Mouse (Mus musculus) midbrain, postnatal 0 days (tissue): ENCODE measurements around the gene Tspan3. TPM values are rescaled to one million over a fixed set of nuclear protein-coding genes. Genes with fewer than 3 reads are reported as not detected.

Experiments used
- ATAC-seq: fragments of 200-750 bp; cut with Nextera tagmentation; 2 replicates; pipeline ENCODE4 v1.8.0; 2017; ENCODE audit warnings: moderate number of reproducible peaks, mild to moderate bottlenecking, moderate TSS enrichment, moderate library complexity; ENCODE audit not compliant: low FRiP score
- DNase-seq: peaks from one replicate; pipeline ENCODE4 v3.0.0-alpha.2; 2015; ENCODE audit warnings: low spot score
- H3K27ac ChIP-seq: fragments of 300-500 bp; sonication (generic); 2 replicates; pipeline ENCODE4 v1.5.1; 2014; ENCODE audit warnings: low read depth, mild to moderate bottlenecking, low read length, mixed read lengths
- H3K27me3 ChIP-seq: fragments of 300-500 bp; sonication (generic); 2 replicates; pipeline ENCODE4 v1.6.1; 2014; ENCODE audit warnings: low read length, control low read depth, mixed read lengths; ENCODE audit not compliant: insufficient read depth
- H3K36me3 ChIP-seq: fragments of 300-500 bp; sonication (generic); 2 replicates; pipeline ENCODE4 v1.6.1; 2014; ENCODE audit warnings: low read length, control low read depth, mixed read lengths; ENCODE audit not compliant: insufficient read depth
- H3K4me1 ChIP-seq: fragments of 300-500 bp; sonication (generic); 2 replicates; pipeline ENCODE4 v1.6.1; 2014; ENCODE audit warnings: mild to moderate bottlenecking, control low read depth, antibody characterized with exemption, low read length, mixed read lengths; ENCODE audit not compliant: insufficient read depth
- H3K4me2 ChIP-seq: fragments of 300-500 bp; sonication (generic); 2 replicates; pipeline ENCODE4 v1.6.1; 2014; ENCODE audit warnings: low read depth, mild to moderate bottlenecking, low read length, mixed read lengths; ENCODE audit not compliant: poor library complexity, severe bottlenecking
- H3K4me3 ChIP-seq: fragments of 300-500 bp; sonication (generic); 2 replicates; pipeline ENCODE4 v1.5.1; 2014; ENCODE audit warnings: low read depth, mild to moderate bottlenecking, low read length, moderate library complexity
- H3K9ac ChIP-seq: fragments of 300-500 bp; sonication (generic); replicated peaks from 2 replicates; pipeline ENCODE4 v1.6.1; 2014; ENCODE audit warnings: mild to moderate bottlenecking, low read length, moderate library complexity, mixed read lengths; ENCODE audit not compliant: poor library complexity, severe bottlenecking
- H3K9me3 ChIP-seq: fragments of 300-500 bp; sonication (generic); 2 replicates; pipeline ENCODE4 v1.6.1; 2016; ENCODE audit warnings: low read length, control low read depth
- CTCF ChIP-seq: IDR thresholded peaks from 2 replicates; pipeline ENCODE4 v1.5.1; 2016; ENCODE audit warnings: antibody characterized with exemption, mild to moderate bottlenecking
- WGBS: fragments of 180-500 bp; shearing (Covaris S2); extraction: QIAGEN DNeasy Blood & Tissue Kit; methylation state at CpG from one replicate; pipeline ENCODE4 v1.1.7; 2014; 5-methylcytosine and 5-hydroxymethylcytosine counted together
- polyA plus RNA-seq: library from polyadenylated mRNA; unstranded; fragments of >200 nt; fragmentation: Nextera tagmentation; extraction: Ambion mirVana; gene quantifications from 2 replicates; pipeline ENCODE4 v1.2.1, GENCODE M21; 2015
- total RNA-seq: library from RNA; depleted of rRNA; stranded (reverse); fragments of >200 nt; gene quantifications from 2 replicates; pipeline ENCODE4 v1.2.3, GENCODE M21; 2014

Gene Tspan3
- total and polyA plus RNA-seq, 2 experiments from 2014 or later, result 452 to 674 TPM

- H3K4me2 ChIP-seq, result no peak overlapping the region
- H3K9me3 ChIP-seq, result no peaks in the 10 kb centered on the region
- H3K36me3 ChIP-seq, result no peaks in the 10 kb centered on the region
- no peaks in the 10 kb centered on the region for H3K27me3 ChIP-seq
- WGBS, result 87% methylated on average over 7 of the region's 7 CpGs
- no peaks in the 10 kb centered on the region for H3K4me1 ChIP-seq
- H3K27ac ChIP-seq, result no peak overlapping the region
- no peak overlapping the region for H3K9ac ChIP-seq
- TF ChIP-seq CTCF, result no peak
- H3K4me3 ChIP-seq, result no peak overlapping the region
- no peak for ATAC-seq
- DNase-seq, result no peak
Observed at GRCm38 (mm10) chr9:56100041-56100522, 65.2 kb downstream of the Tspan3 start.

DNA sequence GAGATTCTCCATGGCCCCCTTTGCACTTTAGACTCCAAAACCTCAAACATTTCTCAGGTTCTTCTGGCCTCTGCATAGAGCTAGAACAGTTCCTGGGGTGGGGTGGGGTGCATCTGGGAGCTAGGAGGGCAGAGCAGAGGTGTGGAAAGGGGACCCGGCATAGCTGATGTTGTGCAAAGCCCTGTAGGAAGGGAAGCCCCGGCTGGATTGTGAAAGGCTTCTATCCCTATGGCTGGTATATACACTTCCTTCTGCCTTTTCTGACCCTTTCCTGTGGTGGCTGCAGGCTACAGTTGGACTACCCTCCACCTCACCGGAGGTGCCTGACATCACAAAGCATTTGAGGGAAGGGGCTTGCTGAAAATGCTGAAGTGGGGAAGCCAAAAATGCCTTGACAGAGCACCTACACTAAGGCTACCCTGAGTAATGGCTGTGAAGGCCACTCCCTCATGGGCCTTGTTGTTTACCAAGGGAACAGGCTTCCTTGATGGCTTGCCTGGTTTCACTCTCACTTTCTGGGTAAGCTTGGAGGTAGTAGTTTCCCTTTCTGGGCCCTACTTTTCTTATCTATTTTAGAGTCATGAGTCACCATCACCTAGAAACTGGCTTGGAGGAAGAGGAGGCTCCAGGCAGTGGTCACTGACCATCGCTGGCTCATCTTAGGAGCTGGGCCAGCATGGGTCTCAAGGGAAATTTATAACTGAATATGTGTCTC is 67.5 kb downstream of the Tspan3 start:
- no peaks in the 10 kb centered on the region for H3K27me3 ChIP-seq
- DNase-seq (no peak), ATAC-seq (no peak)
- H3K9me3 ChIP-seq, result no peaks in the 10 kb centered on the region
- no peak overlapping the region for H3K4me3 ChIP-seq
- H3K4me2 ChIP-seq, result no peak overlapping the region
- H3K9ac ChIP-seq, result no peak overlapping the region
- no peaks in the 10 kb centered on the region for H3K4me1 ChIP-seq
- no peak overlapping the region for H3K27ac ChIP-seq
- no peak for TF ChIP-seq CTCF
- no peaks in the 10 kb centered on the region for H3K36me3 ChIP-seq
- 91% methylated on average over 4 of the region's 4 CpGs for WGBS

GRCm38 (mm10) chr9:56092102-56092501 is 73.2 kb downstream of the Tspan3 start:
- peak; percentile 54 for TF ChIP-seq CTCF
- no peak overlapping the region for H3K4me3 ChIP-seq
- 39% methylated on average over 2 of the region's 2 CpGs for WGBS
- H3K4me2 ChIP-seq, result no peak overlapping the region
- no peaks in the 10 kb centered on the region for H3K36me3 ChIP-seq
- no peaks in the 10 kb centered on the region for H3K9me3 ChIP-seq
- H3K27me3 ChIP-seq, result no peaks in the 10 kb centered on the region
- H3K9ac ChIP-seq, result no peak overlapping the region
- no peak overlapping the region for H3K27ac ChIP-seq
- no peak for DNase-seq
- ATAC-seq, result no peak
- no peaks in the 10 kb centered on the region for H3K4me1 ChIP-seq

GRCm38 (mm10) chr9:56090546-56091225 is 74.6 kb downstream of the Tspan3 start:
- no peaks in the 10 kb centered on the region for H3K27me3 ChIP-seq
- no peak overlapping the region for H3K4me2 ChIP-seq
- H3K4me3 ChIP-seq, result no peak overlapping the region
- no peaks in the 10 kb centered on the region for H3K9me3 ChIP-seq
- DNase-seq, result no peak
- TF ChIP-seq CTCF, result no peak
- no peak overlapping the region for H3K9ac ChIP-seq
- H3K36me3 ChIP-seq, result no peaks in the 10 kb centered on the region
- WGBS, result 75% methylated on average over 5 of the region's 5 CpGs
- H3K27ac ChIP-seq, result peak overlapping the region; percentile 14; the same call in 1 of the 2 replicates
- peak; percentile 13; the same call in 1 of the 2 replicates for ATAC-seq
- no peaks in the 10 kb centered on the region for H3K4me1 ChIP-seq

- peak within 1 kb of the TSS; percentile 14 for H3K27ac ChIP-seq
Observed at GRCm38 (mm10) chr9:56089778-56090520, 75.3 kb downstream of the Tspan3 start, which contains the start of gene Pstpip1. Gene Pstpip1, plus strand, starts transcription at chr9:56089962.

More at GRCm38 (mm10) chr9:56089778-56090520, 75.3 kb downstream of the Tspan3 start, which contains the start of gene Pstpip1:
- TF ChIP-seq CTCF, result no peak
- Histone ChIP-seq H3K4me3 (no peak within 1 kb of the TSS), H3K36me3 (no peaks in the 10 kb centered on the region), H3K9ac (peak within 1 kb of the TSS; percentile 29; the same call in 1 of the 2 replicates), H3K4me1 (no peaks in the 10 kb centered on the region), H3K27me3 (no peaks in the 10 kb centered on the region), H3K9me3 (no peaks in the 10 kb centered on the region), H3K4me2 (no peak within 1 kb of the TSS)
- 39% methylated on average over 22 of the region's 22 CpGs for WGBS
- ATAC-seq, result peak; percentile 84
- peak; percentile 78 for DNase-seq
